Mouse (Mus musculus) E14TG2a.4 (cell line): ENCODE data around the gene Crk.
A peak's percentile ranks its signal among the peaks of the same experiment; 100 is the strongest.

Source experiments
- H3K27me3 ChIP-seq: 2 replicates; pipeline ENCODE4 v1.6.1; 2014; ENCODE audit warnings: low read length, control low read depth; ENCODE audit not compliant: insufficient read depth
- H3K36me3 ChIP-seq: 2 replicates; pipeline ENCODE4 v1.6.1; 2014; ENCODE audit warnings: low read length, control low read depth; ENCODE audit not compliant: insufficient read depth
- H3K4me1 ChIP-seq: replicated peaks from 2 replicates; pipeline ENCODE4 v1.6.1; 2014; ENCODE audit warnings: low read depth, low read length, control low read depth
- H3K4me3 ChIP-seq: replicated peaks from 2 replicates; pipeline ENCODE4 v1.5.1; 2014; ENCODE audit warnings: mild to moderate bottlenecking, low read length
- H3K9me3 ChIP-seq: 2 replicates; pipeline ENCODE4 v1.6.1; 2014; ENCODE audit warnings: low read length, control low read depth
- CTCF ChIP-seq: conservative IDR thresholded peaks from 2 replicates; pipeline ENCODE4 v1.5.1; 2014; ENCODE audit warnings: low read length
- NANOG ChIP-seq: IDR thresholded peaks from 2 replicates; pipeline ENCODE4 v1.6.1; 2014; ENCODE audit warnings: borderline replicate concordance, low read length, mixed read lengths
- POU5F1 ChIP-seq: IDR thresholded peaks from 2 replicates; pipeline ENCODE4 v1.6.1; 2014; ENCODE audit warnings: low read length, borderline replicate concordance

The Crk gene

GRCm38 (mm10) chr11:75671426-75672180 is 7.5 kb upstream of the Crk start:
- Histone ChIP-seq H3K36me3 (peaks cover 76% of the 10 kb centered on the region), H3K27me3 (no peaks in the 10 kb centered on the region), H3K4me1 (peaks cover 35% of the 10 kb centered on the region), H3K9me3 (no peaks in the 10 kb centered on the region), H3K4me3 (no peak overlapping the region)
- no peak for TF ChIP-seq CTCF
- no peak for TF ChIP-seq POU5F1

- Histone ChIP-seq H3K4me3 (no peak overlapping the region), H3K27me3 (no peaks in the 10 kb centered on the region), H3K36me3 (peaks cover 58% of the 10 kb centered on the region), H3K4me1 (peaks cover 33% of the 10 kb centered on the region), H3K9me3 (no peaks in the 10 kb centered on the region)
- TF ChIP-seq CTCF (no peak), NANOG (no peak), POU5F1 (no peak)
Observed at GRCm38 (mm10) chr11:75673411-75673810, 5.6 kb upstream of the Crk start.

GRCm38 (mm10) chr11:75674875-75675274 is 4.2 kb upstream of the Crk start:
- Histone ChIP-seq H3K9me3 (no peaks in the 10 kb centered on the region), H3K4me1 (peaks cover 31% of the 10 kb centered on the region), H3K4me3 (no peak overlapping the region), H3K36me3 (peaks cover 43% of the 10 kb centered on the region), H3K27me3 (no peaks in the 10 kb centered on the region)
- TF ChIP-seq POU5F1 (no peak), CTCF (no peak), NANOG (no peak)

GRCm38 (mm10) chr11:75677881-75678746 is 945 bp upstream of the Crk start:
- H3K36me3 ChIP-seq, result peaks cover 35% of the 10 kb centered on the region
- H3K4me3 ChIP-seq, result peak overlapping the region; percentile 98
- H3K9me3 ChIP-seq, result no peaks in the 10 kb centered on the region
- peaks cover 39% of the 10 kb centered on the region for H3K4me1 ChIP-seq
- no peaks in the 10 kb centered on the region for H3K27me3 ChIP-seq
- no peak for TF ChIP-seq NANOG
- no peak for TF ChIP-seq CTCF
- no peak for TF ChIP-seq POU5F1

- H3K9me3 ChIP-seq, result no peaks in the 10 kb centered on the region
- H3K27me3 ChIP-seq, result no peaks in the 10 kb centered on the region
- peaks cover 39% of the 10 kb centered on the region for H3K36me3 ChIP-seq
- H3K4me1 ChIP-seq, result peaks cover 54% of the 10 kb centered on the region
- peak overlapping the region; percentile 98 for H3K4me3 ChIP-seq
- TF ChIP-seq CTCF (no peak; the same call in 1 of the 2 replicates), POU5F1 (no peak), NANOG (no peak)
Observed at GRCm38 (mm10) chr11:75679439-75680171, 546 bp downstream of the Crk start.

GRCm38 (mm10) chr11:75684462-75684861 is 5.4 kb downstream of the Crk start:
- Histone ChIP-seq H3K4me3 (no peak overlapping the region), H3K9me3 (no peaks in the 10 kb centered on the region), H3K36me3 (peaks cover 69% of the 10 kb centered on the region), H3K27me3 (no peaks in the 10 kb centered on the region), H3K4me1 (peaks cover 76% of the 10 kb centered on the region)
- TF ChIP-seq CTCF (peak; percentile 50), NANOG (no peak)

GRCm38 (mm10) chr11:75684956-75685355 is 5.9 kb downstream of the Crk start:
- H3K27me3 ChIP-seq, result no peaks in the 10 kb centered on the region
- peaks cover 81% of the 10 kb centered on the region for H3K4me1 ChIP-seq
- TF ChIP-seq NANOG (no peak), CTCF (no peak), POU5F1 (no peak)
- peaks cover 74% of the 10 kb centered on the region for H3K36me3 ChIP-seq
- no peak overlapping the region for H3K4me3 ChIP-seq
- no peaks in the 10 kb centered on the region for H3K9me3 ChIP-seq

- no peak for TF ChIP-seq POU5F1
- no peak for TF ChIP-seq CTCF
- TF ChIP-seq NANOG, result no peak
Observed at GRCm38 (mm10) chr11:75687343-75687993, 8.4 kb downstream of the Crk start.

More at GRCm38 (mm10) chr11:75687343-75687993, 8.4 kb downstream of the Crk start:
- Histone ChIP-seq H3K27me3 (no peaks in the 10 kb centered on the region), H3K4me1 (peaks cover 78% of the 10 kb centered on the region), H3K36me3 (peaks cover 77% of the 10 kb centered on the region), H3K9me3 (no peaks in the 10 kb centered on the region), H3K4me3 (no peak overlapping the region)
